Mouse (Mus musculus): ENCODE data around the gene Slc43a1. TPM values are rescaled to one million over a fixed set of nuclear protein-coding genes. Genes with fewer than 3 reads are reported as not detected.

The Slc43a1 gene
- polyA plus RNA-seq, 1 experiment, result not detected

DNA sequence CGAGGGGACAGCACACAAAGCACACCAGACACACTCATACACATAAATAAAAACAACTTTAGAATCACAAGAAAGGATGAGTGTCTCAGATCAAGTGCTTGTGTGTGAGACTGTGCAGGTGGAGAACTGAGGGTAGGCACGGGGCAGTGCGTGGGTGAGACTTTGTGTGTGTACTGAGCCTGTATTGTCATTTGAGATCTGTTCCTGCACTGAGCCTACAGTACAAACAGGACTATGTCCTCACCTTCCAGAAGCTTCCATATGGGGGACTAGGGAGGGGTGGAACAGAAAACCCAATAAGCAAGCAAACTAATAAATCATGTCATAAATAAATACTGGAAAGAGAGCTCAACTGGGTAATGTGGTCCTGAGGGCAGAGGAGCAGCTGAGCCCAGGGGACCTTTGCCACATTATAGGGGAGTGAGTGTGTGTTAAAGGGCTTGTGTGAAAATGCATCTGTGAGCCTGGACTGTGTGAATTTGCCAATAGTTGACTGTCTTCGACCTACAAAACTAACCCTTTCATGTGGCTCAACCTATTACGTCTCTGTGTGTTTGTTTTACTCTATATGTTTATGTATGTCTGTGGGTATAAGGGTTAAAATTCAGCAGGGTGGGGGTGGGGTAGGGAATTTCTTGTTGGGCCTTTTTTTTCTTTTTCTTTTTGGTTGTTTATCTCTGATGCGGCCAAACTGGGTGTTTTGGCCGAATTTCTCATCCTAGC lies 11.9 kb downstream of the Slc43a1 start:
- no peak for TF ChIP-seq GATA1 (IDR thresholded peaks at IDR 0.05; ENCODE audit: low read length)

GRCm38 (mm10) chr2:84851130-84852040 lies 12.7 kb downstream of the Slc43a1 start:
- no peak for TF ChIP-seq GATA1 (IDR thresholded peaks at IDR 0.05; ENCODE audit: low read length)

GRCm38 (mm10) chr2:84855732-84856131 lies 17.1 kb downstream of the Slc43a1 start:
- TF ChIP-seq GATA1 (IDR thresholded peaks at IDR 0.05; ENCODE audit: low read length), result no peak

DNA sequence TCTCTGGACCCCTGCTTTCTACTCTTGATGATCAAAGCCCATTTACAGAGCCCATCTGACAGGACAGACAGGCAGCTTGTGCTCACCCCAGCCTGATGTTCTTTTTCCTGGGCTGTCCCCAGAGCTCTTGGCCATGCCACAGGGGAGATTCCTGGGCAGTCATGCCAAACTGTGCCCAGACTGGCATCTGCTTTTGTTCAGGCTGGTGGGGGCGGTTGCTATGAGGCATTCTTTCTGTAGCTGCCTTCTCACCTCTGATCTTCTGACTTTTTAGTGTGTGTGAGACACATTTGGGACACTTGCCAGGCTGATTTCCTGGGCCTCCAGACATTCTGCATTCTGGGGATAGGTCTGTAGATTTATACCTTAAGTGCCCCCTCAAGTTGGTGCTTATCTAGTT lies 19.9 kb downstream of the Slc43a1 start:
- TF ChIP-seq GATA1 (IDR thresholded peaks at IDR 0.05; ENCODE audit: low read length), result no peak

- no peak for TF ChIP-seq GATA1 (IDR thresholded peaks at IDR 0.05; ENCODE audit: low read length)
Observed at GRCm38 (mm10) chr2:84859991-84860780, 21.5 kb downstream of the Slc43a1 start.

DNA sequence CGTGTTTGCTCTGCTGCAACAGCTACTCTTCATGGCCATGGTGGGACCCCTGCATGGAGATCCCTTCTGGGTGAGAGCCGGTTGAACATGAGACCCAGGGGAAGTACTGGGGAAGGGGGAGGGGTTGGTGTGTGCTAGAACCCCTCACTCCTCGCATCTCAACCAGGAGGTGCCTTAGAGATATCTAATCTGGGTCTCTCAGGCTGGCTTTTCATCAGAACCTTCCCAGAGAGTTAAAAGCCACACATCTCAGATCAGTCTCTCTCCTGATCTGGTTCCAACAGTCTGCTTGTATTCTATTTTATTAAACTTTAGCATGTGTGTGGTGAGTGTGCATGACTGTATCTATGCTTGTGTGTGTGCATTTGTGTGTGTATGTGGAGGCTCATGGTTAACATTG lies 22.8 kb downstream of the Slc43a1 start:
- no peak for TF ChIP-seq GATA1 (IDR thresholded peaks at IDR 0.05; ENCODE audit: low read length)

GRCm38 (mm10) chr2:84862231-84862630 lies 23.6 kb downstream of the Slc43a1 start:
- no peak for TF ChIP-seq GATA1 (IDR thresholded peaks at IDR 0.05; ENCODE audit: low read length)

DNA sequence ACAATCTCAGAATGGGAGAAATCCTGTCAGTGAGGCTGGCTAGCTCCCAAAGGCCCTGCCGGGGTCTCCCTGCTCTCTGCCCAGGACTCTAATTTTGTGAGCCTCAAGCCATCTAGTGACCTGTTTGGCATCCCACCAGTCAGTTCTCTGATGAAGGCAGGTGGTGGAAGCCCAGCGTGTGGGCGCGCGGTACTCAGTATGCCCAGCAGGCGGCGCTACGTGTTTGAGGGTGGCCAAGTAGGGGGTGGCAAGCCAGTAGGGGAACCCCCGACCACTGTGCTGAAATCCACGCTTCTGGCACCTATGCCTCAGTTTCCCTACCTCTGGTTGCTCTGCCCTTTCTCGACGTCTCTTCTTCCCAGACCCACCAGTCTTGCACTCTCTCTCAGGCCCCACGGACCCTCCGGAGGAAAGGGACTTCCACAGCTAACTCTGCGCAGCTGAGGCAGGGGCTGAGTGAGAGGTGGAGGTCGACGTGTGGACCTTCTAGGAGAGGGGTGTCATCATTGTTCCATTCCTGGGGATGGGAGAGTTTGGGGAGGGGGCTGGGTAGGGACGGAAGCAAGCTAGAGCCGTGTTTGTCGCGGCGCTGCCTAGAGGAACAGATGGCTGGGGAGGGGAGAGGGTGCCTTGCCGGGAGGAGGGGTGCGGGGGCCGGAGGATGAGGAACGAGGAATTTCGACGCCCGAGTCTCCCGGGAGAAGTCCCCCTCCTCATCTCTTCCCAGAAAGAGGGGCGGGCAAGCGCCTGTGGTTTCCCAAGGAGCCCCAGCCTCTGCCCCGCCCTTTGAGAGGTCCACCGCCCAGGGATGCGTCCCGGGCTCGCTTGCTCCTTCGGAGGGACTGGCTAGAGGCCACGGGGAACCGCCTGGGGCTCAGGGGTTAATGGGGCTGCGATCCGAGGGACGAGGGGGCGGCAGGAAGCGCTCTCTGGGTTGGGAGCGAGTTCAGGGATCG lies 27.2 kb downstream of the Slc43a1 start:
- TF ChIP-seq GATA1 (IDR thresholded peaks at IDR 0.05; ENCODE audit: low read length), result no peak

DNA sequence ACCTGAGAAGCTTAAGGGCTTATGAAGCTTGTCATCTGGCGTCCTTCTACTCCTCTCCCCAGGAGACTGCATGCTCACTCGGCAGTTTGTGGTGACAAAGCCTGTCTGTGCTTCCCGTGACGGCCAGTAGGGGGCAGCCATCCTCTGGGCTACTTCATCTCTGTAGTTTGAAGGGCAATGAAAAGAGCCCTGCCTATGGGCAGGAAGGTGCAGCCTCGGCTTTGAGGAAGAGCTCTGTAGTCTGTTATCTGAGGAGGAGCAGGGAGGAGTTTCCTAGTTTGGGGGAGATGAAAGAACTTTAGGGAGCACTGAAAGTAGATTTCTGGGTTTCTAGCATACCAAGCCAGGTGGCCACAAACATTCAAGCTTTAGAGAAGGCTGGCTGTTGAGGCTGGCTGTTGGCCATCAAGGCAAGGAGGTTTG lies 29.9 kb downstream of the Slc43a1 start:
- TF ChIP-seq GATA1 (IDR thresholded peaks at IDR 0.05; ENCODE audit: low read length), result no peak

DNA sequence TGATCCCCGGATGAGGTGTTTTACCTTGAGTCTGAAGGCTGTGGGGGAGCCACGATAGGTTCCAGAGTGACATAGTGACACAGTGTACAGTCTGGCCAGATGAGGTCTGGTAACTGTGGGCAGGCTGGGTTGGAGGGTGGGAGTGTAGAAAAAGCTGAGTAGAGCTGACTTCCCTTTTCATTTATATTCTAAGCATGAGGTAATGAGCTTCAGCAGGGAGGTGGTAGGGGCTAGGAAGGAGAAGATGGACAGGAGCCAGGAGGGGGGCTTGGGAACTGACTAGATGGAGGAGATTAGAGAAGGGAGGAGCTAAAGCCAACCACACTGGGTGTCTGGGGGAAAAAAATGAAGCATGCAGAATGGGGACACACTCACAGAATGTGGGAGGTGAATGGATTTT lies 30.3 kb downstream of the Slc43a1 start:
- no peak for TF ChIP-seq GATA1 (IDR thresholded peaks at IDR 0.05; ENCODE audit: low read length)

GRCm38 (mm10) chr2:84870623-84871160 lies 32.0 kb downstream of the Slc43a1 start:
- TF ChIP-seq GATA1 (IDR thresholded peaks at IDR 0.05; ENCODE audit: low read length), result no peak

GRCm38 (mm10) chr2:84872105-84872716 lies 33.6 kb downstream of the Slc43a1 start:
- no peak for TF ChIP-seq GATA1 (IDR thresholded peaks at IDR 0.05; ENCODE audit: low read length)

DNA sequence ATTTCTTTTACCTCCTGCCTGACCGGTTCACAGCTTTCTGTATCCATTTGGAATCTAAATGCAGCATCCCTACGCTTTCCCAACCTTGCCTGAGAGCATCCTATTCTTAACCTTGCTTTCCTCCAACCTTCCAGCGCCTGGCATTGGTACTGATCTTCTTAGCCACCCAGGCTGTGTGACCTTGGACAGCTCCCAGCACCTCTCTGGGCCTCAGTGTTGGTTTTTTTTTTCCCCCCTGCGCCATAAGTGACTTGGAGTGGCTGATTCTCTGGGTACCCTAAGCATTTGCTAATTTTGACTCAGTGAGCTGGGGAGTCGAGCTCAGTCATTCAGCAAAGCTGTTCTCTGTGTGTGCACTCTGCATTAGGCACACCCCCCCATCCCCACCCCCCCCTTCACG lies 37.2 kb downstream of the Slc43a1 start:
- TF ChIP-seq GATA1 (IDR thresholded peaks at IDR 0.05; ENCODE audit: low read length), result no peak

DNA sequence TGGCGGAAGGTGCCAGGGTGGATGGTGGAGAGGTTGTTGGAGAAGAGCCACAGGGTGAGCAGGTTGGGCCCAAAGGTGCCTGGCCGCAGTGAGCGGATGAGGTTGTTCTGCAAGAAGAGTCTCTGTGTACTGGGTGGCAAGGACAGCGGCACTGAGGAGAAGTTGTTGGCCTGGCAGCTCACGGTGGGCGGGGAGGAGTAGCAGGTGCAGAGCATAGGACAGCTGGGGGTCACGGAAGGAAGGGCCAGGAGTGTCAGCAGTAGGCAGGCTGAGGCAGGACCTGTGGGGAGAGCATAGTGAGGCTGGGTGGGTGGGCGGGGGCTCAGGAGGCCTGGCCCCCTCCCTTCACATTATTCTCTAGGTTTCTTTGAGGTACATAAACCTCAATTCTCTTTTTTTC lies 41.9 kb downstream of the Slc43a1 start:
- TF ChIP-seq GATA1 (IDR thresholded peaks at IDR 0.05; ENCODE audit: low read length), result no peak

Data from G1E-ER4 (cell line).